Comparison of ENCODE assay signal across 26 mouse cellular contexts in the genomic region with DNA sequence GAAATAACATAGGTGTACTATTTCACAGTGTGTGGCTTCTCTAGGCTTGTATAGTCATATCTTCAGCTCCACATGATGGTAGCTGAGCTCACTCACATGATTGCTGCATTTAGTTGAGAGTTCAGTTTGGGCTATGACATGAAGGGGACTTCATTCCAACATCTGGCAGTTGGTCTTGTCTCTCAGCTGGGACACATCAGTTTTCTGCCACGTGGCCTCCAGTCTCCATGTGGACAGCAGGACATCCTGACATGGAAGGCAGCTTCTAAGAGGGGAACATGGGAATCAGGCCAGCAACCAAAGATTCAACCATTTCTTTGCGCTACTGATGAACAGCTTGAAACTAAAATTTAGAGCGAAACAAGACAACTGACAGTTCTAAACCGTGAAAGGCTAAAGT.
DNase-seq lines count a peak whose midpoint lies in the region; ATAC-seq lines count a peak whose summit lies in the region.
"Had no signal": no experiment of that assay in that cellular context is flagged by ENCODE, and none has a peak within 500 bp of the region (broad histone marks: within the 10 kb centered on the region; RNA-seq: fewer than 3 reads in every experiment).

No protein-coding gene starts in this region.

- H3K4me1 ChIP-seq in heart, embryonic 11.5 days (ENCODE audit: control insufficient read depth, insufficient read depth, low read length): no peaks in the 10 kb centered on the region
- peaks cover 45% of the 10 kb centered on the region for H3K4me1 ChIP-seq in limb, embryonic 13.5 days
- peaks cover 8% of the 10 kb centered on the region; the same call in 1 of the 2 replicates for H3K4me1 ChIP-seq in limb, embryonic 10.5 days
- peaks cover 40% of the 10 kb centered on the region for H3K4me1 ChIP-seq in lung, embryonic 16.5 days (replicated peaks; ENCODE audit: control insufficient read depth, insufficient read depth, low read length)

- no peak overlapping the region for H3K4me2 ChIP-seq in heart, embryonic 11.5 days
- H3K4me2 ChIP-seq in limb, embryonic 13.5 days (replicated peaks): no peak overlapping the region
- no peak overlapping the region for H3K4me2 ChIP-seq in lung, embryonic 16.5 days (ENCODE audit: low read depth, low read length)
- H3K4me2 ChIP-seq: embryonic facial prominence, embryonic 13.5 days; forebrain, embryonic 12.5 days; forebrain, embryonic 15.5 days; heart, embryonic 12.5 days; heart, embryonic 15.5 days; hindbrain, embryonic 14.5 days had no signal

- no peak overlapping the region for H3K9ac ChIP-seq in heart, embryonic 11.5 days (ENCODE audit: low read depth, low read length)
- H3K9ac ChIP-seq in limb, embryonic 13.5 days: no peak overlapping the region
- no peak overlapping the region for H3K9ac ChIP-seq in lung, embryonic 16.5 days (ENCODE audit: low read length)
- H3K9ac ChIP-seq: embryonic facial prominence, embryonic 13.5 days; forebrain, embryonic 12.5 days; forebrain, embryonic 15.5 days; heart, embryonic 12.5 days; heart, embryonic 15.5 days; hindbrain, embryonic 14.5 days had no signal

- no peak overlapping the region for H3K4me3 ChIP-seq in heart, embryonic 11.5 days (ENCODE audit: low read depth, low read length)
- H3K4me3 ChIP-seq in limb, embryonic 13.5 days: no peak overlapping the region
- no peak overlapping the region for H3K4me3 ChIP-seq in limb, embryonic 10.5 days
- H3K4me3 ChIP-seq in lung, embryonic 16.5 days (ENCODE audit: low read length): no peak overlapping the region
- H3K4me3 ChIP-seq: embryonic facial prominence, embryonic 10.5 days; embryonic facial prominence, embryonic 13.5 days; erythroblast, embryonic 14.5 days; forebrain, embryonic 12.5 days; forebrain, embryonic 15.5 days; heart, embryonic 12.5 days; heart, embryonic 15.5 days had no signal

- DNase-seq in heart, adult 11 months: peak; percentile 92
- DNase-seq in limb, embryonic 10.5 days (ENCODE audit: low spot score): no peak
- no peak for DNase-seq in lung, postnatal 14 days
- peak; percentile 30 for DNase-seq in lung, postnatal 36 days
- DNase-seq: adrenal gland, adult 8-10 months; adrenal gland, postnatal 25 days; cerebellum, adult 11-12 months; cerebellum, adult 8-10 months; cerebellum, postnatal 10 days; cerebellum, postnatal 36 days; embryo, embryonic 11 days; gastrocnemius, postnatal 25 days; heart, postnatal 14 days; heart, postnatal 4 days had no signal

- H3K27me3 ChIP-seq in heart, embryonic 11.5 days (ENCODE audit: control insufficient read depth, insufficient read depth, low read length): no peaks in the 10 kb centered on the region
- no peaks in the 10 kb centered on the region for H3K27me3 ChIP-seq in limb, embryonic 13.5 days
- no peaks in the 10 kb centered on the region for H3K27me3 ChIP-seq in limb, embryonic 10.5 days (ENCODE audit: low read depth, poor library complexity, severe bottlenecking)
- no peaks in the 10 kb centered on the region for H3K27me3 ChIP-seq in lung, embryonic 16.5 days (ENCODE audit: control insufficient read depth, insufficient read depth, low read depth, low read length)
- H3K27me3 ChIP-seq: embryonic facial prominence, embryonic 13.5 days; forebrain, embryonic 12.5 days; forebrain, embryonic 15.5 days; heart, embryonic 12.5 days; heart, embryonic 15.5 days had no signal

- ATAC-seq in heart, embryonic 11.5 days (replicated peaks; ENCODE audit: insufficient number of reproducible peaks, low FRiP score, low TSS enrichment): no peak
- no peak for ATAC-seq in limb, embryonic 13.5 days (ENCODE audit: low FRiP score, low read depth)
- peak; percentile 54 for ATAC-seq in lung, embryonic 16.5 days (ENCODE audit: low read depth)
- ATAC-seq: activated CD4-positive, CD25-positive, alpha-beta regulatory T cell, adult 4 months; forebrain, embryonic 15.5 days had no signal

- H3K27ac ChIP-seq in heart, embryonic 11.5 days (ENCODE audit: low read depth, low read length): no peak overlapping the region
- H3K27ac ChIP-seq in limb, embryonic 13.5 days: peak overlapping the region; percentile 12; the same call in 1 of the 2 replicates
- H3K27ac ChIP-seq in limb, embryonic 10.5 days: no peak overlapping the region
- H3K27ac ChIP-seq in lung, embryonic 16.5 days (ENCODE audit: low read length): peak overlapping the region; percentile 67
- H3K27ac ChIP-seq: embryonic facial prominence, embryonic 10.5 days; embryonic facial prominence, embryonic 13.5 days; forebrain, embryonic 12.5 days; forebrain, embryonic 15.5 days; heart, embryonic 15.5 days had no signal

- H3K36me3 ChIP-seq in heart, embryonic 11.5 days (ENCODE audit: control insufficient read depth, insufficient read depth, low read length): no peaks in the 10 kb centered on the region
- no peaks in the 10 kb centered on the region for H3K36me3 ChIP-seq in limb, embryonic 13.5 days
- H3K36me3 ChIP-seq in limb, embryonic 10.5 days: no peaks in the 10 kb centered on the region
- no peaks in the 10 kb centered on the region for H3K36me3 ChIP-seq in lung, embryonic 16.5 days (ENCODE audit: control insufficient read depth, insufficient read depth, low read length)
- H3K36me3 ChIP-seq: embryonic facial prominence, embryonic 10.5 days; embryonic facial prominence, embryonic 13.5 days; forebrain, embryonic 12.5 days; forebrain, embryonic 15.5 days; heart, embryonic 12.5 days; heart, embryonic 15.5 days had no signal

- 87% methylated on average over 4 of the region's 4 CpGs for WGBS in heart, embryonic 11.5 days (ENCODE audit: insufficient replicate concordance)
- 78% methylated on average over 4 of the region's 4 CpGs for WGBS in limb, embryonic 13.5 days
- WGBS in limb, embryonic 10.5 days: 89% methylated on average over 4 of the region's 4 CpGs
- 57% methylated on average over 4 of the region's 4 CpGs for WGBS in lung, embryonic 16.5 days

- H3K9me3 ChIP-seq in heart, embryonic 11.5 days (replicated peaks; ENCODE audit: control insufficient read depth, low read length): no peaks in the 10 kb centered on the region
- H3K9me3 ChIP-seq in limb, embryonic 13.5 days: no peaks in the 10 kb centered on the region
- no peaks in the 10 kb centered on the region for H3K9me3 ChIP-seq in limb, embryonic 10.5 days (replicated peaks)
- H3K9me3 ChIP-seq in lung, embryonic 16.5 days (ENCODE audit: control insufficient read depth, low read length): no peaks in the 10 kb centered on the region
- H3K9me3 ChIP-seq: embryonic facial prominence, embryonic 10.5 days; embryonic facial prominence, embryonic 13.5 days; forebrain, embryonic 12.5 days; forebrain, embryonic 15.5 days; heart, embryonic 12.5 days; heart, embryonic 15.5 days had no signal

Comparison
In these comparisons a context has a peak if more than half of its experiments do, and no peak if none do; other contexts are left out.
1. DNase-seq: peak in heart, adult 11 months (single experiment) and lung, postnatal 36 days (single experiment); none in limb, embryonic 10.5 days (single experiment) and lung, postnatal 14 days (single experiment).
2. H3K27ac ChIP-seq: peak in limb, embryonic 13.5 days (single experiment) and lung, embryonic 16.5 days (single experiment); none in heart, embryonic 11.5 days (single experiment) and limb, embryonic 10.5 days (single experiment).